Mouse (Mus musculus) 3134 (cell line): Measurements from ENCODE around the gene Gm4302.
"Not testable (repeated sequence)": the region's sequence is repeated elsewhere in the genome, so short reads cannot be mapped to it uniquely, and the experiment has no call there.

ENCODE experiments used
- DNase-seq: peaks from one replicate; pipeline ENCODE4 v3.0.0-alpha.2; 2011; ENCODE audit warnings: low spot score; ENCODE audit not compliant: insufficient read length; ENCODE audit errors: extremely low read depth

The Gm4302 gene

DNA sequence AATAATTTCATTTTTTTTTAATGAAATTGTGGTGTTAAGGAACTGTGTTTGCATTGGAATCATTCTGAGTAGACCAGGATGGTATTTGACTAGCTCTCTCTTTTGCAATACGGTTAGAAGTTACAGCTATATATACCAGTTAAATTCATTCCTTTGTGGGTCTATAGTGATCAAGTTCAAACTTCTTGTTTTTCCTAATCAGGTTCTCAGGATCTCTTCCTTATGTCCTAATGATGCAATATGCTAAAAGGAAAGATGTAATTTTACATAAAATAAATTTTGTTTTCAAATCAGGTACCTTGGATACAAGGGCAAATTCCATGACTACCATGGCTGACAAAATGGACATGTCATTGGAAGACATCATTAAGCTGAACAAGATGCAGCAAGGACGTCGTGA is at the start of gene Gm4302:
TSS of gene Gm4302 (plus strand) at position 301 of the 400 bp plus-strand sequence.
- DNase-seq, result not testable (repeated sequence)

DNA sequence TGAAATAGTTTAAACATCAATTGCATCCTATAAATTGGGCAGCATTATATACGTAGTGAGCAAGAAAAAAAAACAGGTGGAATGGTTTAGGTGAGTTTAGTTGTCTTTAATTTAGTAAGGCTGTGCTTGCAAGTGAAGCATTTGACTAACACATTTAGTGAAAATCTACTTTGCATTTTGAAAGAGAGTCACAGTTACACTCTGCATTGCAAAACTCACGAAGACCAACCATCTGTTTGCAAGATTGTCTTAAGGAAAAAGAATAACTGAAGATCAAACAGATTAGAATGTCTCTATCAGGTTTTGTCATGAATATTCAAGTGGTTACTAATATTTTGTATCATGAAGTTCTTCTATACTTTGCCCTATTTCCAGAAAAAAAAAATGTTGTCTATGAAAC is 44.5 kb upstream of the Gm4302 start:
- DNase-seq, result no peak

DNA sequence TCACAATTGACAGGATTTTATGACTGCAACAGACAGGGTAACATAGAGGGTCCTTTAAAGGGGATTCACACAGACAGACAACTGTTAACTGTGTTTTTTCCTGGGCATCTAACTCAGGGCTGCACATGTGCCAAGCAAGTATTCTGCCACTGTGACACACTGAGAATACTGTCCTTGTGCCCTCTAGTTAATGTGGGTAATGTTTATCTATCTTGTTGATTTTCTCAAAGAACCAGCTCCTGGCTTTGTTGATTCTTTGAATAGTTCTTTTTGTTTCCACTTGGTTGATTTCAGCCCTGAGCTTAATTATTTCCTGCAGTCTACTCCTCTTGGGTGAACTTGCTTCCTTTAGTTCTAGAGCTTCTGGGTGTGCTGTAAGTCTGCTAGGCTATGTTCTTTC is 40.5 kb upstream of the Gm4302 start:
- DNase-seq, result not testable (repeated sequence)

DNA sequence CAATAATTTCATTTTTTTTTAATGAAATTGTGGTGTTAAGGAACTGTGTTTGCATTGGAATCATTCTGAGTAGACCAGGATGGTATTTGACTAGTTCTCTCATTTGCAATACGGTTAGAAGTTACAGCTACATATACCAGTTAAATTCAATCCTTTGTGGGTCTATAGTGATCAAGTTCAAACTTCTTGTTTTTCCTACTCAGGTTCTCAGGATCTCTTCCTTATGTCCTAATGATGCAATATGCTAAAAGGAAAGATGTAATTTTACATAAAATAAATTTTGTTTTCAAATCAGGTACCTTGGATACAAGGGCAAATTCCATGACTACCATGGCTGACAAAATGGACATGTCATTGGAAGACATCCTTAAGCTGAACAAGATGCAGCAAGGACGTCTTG is 5.3 kb upstream of the Gm4302 start, which contains the start of gene Gm4301:
TSS of gene Gm4301 (plus strand) at position 301 of the 400 bp plus-strand sequence.
- not testable (repeated sequence) for DNase-seq

DNA sequence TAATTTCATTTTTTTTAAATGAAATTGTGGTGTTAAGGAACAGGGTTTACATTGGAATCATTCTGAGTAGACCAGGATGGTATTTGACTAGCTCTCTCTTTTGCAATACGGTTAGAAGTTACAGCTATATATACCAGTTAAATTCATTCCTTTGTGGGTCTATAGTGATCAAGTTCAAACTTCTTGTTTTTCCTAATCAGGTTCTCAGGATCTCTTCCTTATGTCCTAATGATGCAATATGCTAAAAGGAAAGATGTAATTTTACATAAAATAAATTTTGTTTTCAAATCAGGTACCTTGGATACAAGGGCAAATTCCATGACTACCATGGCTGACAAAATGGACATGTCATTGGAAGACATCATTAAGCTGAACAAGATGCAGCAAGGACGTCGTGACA is 5.0 kb downstream of the Gm4302 start, which contains the start of gene Gm4303:
TSS of gene Gm4303 (plus strand) at position 301 of the 400 bp plus-strand sequence.
- DNase-seq, result not testable (repeated sequence)

DNA sequence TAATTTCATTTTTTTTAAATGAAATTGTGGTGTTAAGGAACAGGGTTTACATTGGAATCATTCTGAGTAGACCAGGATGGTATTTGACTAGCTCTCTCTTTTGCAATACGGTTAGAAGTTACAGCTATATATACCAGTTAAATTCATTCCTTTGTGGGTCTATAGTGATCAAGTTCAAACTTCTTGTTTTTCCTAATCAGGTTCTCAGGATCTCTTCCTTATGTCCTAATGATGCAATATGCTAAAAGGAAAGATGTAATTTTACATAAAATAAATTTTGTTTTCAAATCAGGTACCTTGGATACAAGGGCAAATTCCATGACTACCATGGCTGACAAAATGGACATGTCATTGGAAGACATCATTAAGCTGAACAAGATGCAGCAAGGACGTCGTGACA is 10.2 kb downstream of the Gm4302 start, which contains the start of gene Gm4305:
TSS of gene Gm4305 (plus strand) at position 301 of the 400 bp plus-strand sequence.
- not testable (repeated sequence) for DNase-seq

DNA sequence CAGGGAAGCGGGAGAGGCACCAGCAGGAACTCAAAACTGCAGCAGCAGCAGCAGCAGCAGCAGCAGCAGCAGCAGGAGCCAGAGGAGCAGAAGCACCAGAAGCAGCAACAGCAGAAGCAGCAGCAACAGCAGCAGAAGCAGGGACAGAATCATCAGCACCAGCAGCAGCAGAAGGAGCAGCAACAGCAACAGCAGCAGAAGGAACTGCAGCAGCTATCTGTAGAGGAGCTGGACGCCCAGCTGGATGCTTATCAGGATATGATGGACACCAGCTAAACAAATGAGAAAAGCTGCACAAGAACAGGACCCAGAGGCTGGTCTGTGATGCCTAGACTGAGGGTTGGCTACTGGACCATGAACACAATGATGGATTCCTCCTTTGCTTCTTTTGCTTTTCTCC is 16.2 kb downstream of the Gm4302 start:
- DNase-seq, result not testable (repeated sequence)

DNA sequence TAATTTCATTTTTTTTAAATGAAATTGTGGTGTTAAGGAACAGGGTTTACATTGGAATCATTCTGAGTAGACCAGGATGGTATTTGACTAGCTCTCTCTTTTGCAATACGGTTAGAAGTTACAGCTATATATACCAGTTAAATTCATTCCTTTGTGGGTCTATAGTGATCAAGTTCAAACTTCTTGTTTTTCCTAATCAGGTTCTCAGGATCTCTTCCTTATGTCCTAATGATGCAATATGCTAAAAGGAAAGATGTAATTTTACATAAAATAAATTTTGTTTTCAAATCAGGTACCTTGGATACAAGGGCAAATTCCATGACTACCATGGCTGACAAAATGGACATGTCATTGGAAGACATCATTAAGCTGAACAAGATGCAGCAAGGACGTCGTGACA is 20.4 kb downstream of the Gm4302 start, which contains the start of gene Gm4307:
TSS of gene Gm4307 (plus strand) at position 301 of the 400 bp plus-strand sequence.
- DNase-seq, result not testable (repeated sequence)

DNA sequence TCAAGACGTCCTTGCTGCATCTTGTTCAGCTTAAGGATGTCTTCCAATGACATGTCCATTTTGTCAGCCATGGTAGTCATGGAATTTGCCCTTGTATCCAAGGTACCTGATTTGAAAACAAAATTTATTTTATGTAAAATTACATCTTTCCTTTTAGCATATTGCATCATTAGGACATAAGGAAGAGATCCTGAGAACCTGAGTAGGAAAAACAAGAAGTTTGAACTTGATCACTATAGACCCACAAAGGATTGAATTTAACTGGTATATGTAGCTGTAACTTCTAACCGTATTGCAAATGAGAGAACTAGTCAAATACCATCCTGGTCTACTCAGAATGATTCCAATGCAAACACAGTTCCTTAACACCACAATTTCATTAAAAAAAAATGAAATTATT is 41.8 kb downstream of the Gm4302 start, which contains the start of gene Gm4312:
TSS of gene Gm4312 (minus strand) at position 101 of the 400 bp plus-strand sequence.
- not testable (repeated sequence) for DNase-seq
